Mouse (Mus musculus) neural tube, embryonic 15.5 days (tissue): ENCODE data around the gene Fam43b. TPM values are rescaled to one million over a fixed set of nuclear protein-coding genes. Genes with fewer than 3 reads are reported as not detected.

Experiments used
- ATAC-seq: fragments of 200-750 bp; cut with Nextera tagmentation; 2 replicates; pipeline ENCODE4 v1.8.0; 2017; ENCODE audit warnings: mild to moderate bottlenecking, moderate TSS enrichment, moderate library complexity; ENCODE audit not compliant: low FRiP score
- H3K27ac ChIP-seq: fragments of 300-500 bp; sonication (generic); replicated peaks from 2 replicates; pipeline ENCODE4 v1.5.1; 2015; ENCODE audit warnings: mild to moderate bottlenecking, inconsistent platforms
- H3K27me3 ChIP-seq: fragments of 300-500 bp; sonication (generic); replicated peaks from 2 replicates; pipeline ENCODE4 v1.6.1; 2015; ENCODE audit warnings: inconsistent platforms
- H3K36me3 ChIP-seq: fragments of 300-500 bp; sonication (generic); 2 replicates; pipeline ENCODE4 v1.6.1; 2015; ENCODE audit warnings: inconsistent platforms
- H3K4me1 ChIP-seq: fragments of 300-500 bp; sonication (generic); 2 replicates; pipeline ENCODE4 v1.6.1; 2015; ENCODE audit warnings: inconsistent platforms
- H3K4me2 ChIP-seq: fragments of 300-500 bp; sonication (generic); 2 replicates; pipeline ENCODE4 v1.6.1; 2015; ENCODE audit warnings: inconsistent platforms, mild to moderate bottlenecking, moderate library complexity
- H3K4me3 ChIP-seq: fragments of 300-500 bp; sonication (generic); replicated peaks from 2 replicates; pipeline ENCODE4 v1.5.1; 2015; ENCODE audit warnings: mild to moderate bottlenecking, inconsistent platforms
- H3K9ac ChIP-seq: fragments of 300-500 bp; sonication (generic); replicated peaks from 2 replicates; pipeline ENCODE4 v1.6.1; 2015; ENCODE audit warnings: mild to moderate bottlenecking, inconsistent platforms
- H3K9me3 ChIP-seq: fragments of 300-500 bp; sonication (generic); replicated peaks from 2 replicates; pipeline ENCODE4 v1.6.1; 2016; ENCODE audit warnings: inconsistent platforms
- WGBS: fragments of 180-500 bp; shearing (Covaris S2); methylation state at CpG from one replicate; pipeline ENCODE4 v1.1.7; 2015; ENCODE audit warnings: mixed read lengths; 5-methylcytosine and 5-hydroxymethylcytosine counted together
- polyA plus RNA-seq: library from polyadenylated mRNA; unstranded; fragments of >200 nt; fragmentation: Nextera tagmentation; extraction: Ambion mirVana; gene quantifications from 2 replicates; pipeline ENCODE4 v1.2.1, GENCODE M21; 2015

Fam43b gene
- polyA plus RNA-seq, 1 experiment from 2014 or later = 14.3 TPM

DNA sequence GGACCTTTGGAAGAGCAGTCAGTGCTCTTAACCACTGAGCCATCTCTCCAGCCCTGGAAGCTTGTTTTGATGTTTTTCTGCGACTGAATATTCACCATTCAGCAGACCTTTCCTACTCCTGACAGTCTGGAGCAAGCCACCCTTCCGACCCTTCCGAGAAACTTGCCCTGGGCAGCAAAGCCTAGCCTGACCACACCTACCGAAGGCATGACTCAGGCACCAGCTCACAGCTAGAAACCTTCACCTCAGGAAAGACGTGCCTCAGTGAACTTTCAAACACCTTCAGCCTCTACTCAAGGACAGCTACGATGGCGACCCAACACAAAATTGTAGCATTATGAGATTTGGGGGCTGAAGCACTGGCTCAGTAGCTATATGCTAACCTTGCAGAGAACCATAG lies 33.4 kb downstream of the Fam43b start:
- no peak overlapping the region for H3K9ac ChIP-seq
- no peak overlapping the region for H3K27ac ChIP-seq
- WGBS = 89% methylated on average over 7 of the region's 7 CpGs
- H3K27me3 ChIP-seq = peaks cover 11% of the 10 kb centered on the region
- no peak overlapping the region for H3K4me2 ChIP-seq
- no peaks in the 10 kb centered on the region for H3K9me3 ChIP-seq
- no peak for ATAC-seq
- peaks cover 19% of the 10 kb centered on the region for H3K4me1 ChIP-seq
- no peak overlapping the region for H3K4me3 ChIP-seq
- no peaks in the 10 kb centered on the region for H3K36me3 ChIP-seq

DNA sequence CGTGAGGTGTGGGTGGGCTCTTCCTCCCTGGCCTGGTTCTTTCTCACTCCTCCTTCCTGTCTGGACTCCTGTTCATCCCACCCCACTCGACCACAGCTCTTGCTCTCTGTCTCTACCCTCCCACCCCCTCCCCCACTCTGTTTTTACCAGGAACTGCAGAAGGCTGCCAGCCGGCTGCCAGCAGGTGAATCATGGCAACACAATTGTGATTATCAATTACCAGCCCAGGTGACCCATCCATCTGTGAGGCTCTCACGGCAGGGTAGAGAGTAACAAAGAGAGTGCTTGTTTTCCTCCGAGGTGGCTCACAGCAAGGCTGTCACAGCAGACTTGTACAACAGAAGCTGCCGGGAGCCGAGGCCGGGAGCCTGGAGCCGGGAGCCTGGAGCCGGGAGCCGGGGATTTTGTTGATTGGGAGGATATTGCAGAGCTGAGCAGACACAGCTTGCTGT lies 34.9 kb downstream of the Fam43b start:
- H3K27me3 ChIP-seq = peaks cover 6% of the 10 kb centered on the region; the same call in 1 of the 2 replicates
- no peaks in the 10 kb centered on the region for H3K9me3 ChIP-seq
- peak overlapping the region; percentile 40 for H3K4me2 ChIP-seq
- 6% methylated on average over 11 of the region's 11 CpGs for WGBS
- ATAC-seq = peak; percentile 38; the same call in 1 of the 2 replicates
- 0 out of 2 replicates have a peak overlapping the region, but pooled peaks have one; percentile 7 for H3K9ac ChIP-seq
- peaks cover 14% of the 10 kb centered on the region for H3K4me1 ChIP-seq
- no peak overlapping the region for H3K4me3 ChIP-seq
- H3K27ac ChIP-seq = peak overlapping the region; percentile 76
- H3K36me3 ChIP-seq = no peaks in the 10 kb centered on the region

DNA sequence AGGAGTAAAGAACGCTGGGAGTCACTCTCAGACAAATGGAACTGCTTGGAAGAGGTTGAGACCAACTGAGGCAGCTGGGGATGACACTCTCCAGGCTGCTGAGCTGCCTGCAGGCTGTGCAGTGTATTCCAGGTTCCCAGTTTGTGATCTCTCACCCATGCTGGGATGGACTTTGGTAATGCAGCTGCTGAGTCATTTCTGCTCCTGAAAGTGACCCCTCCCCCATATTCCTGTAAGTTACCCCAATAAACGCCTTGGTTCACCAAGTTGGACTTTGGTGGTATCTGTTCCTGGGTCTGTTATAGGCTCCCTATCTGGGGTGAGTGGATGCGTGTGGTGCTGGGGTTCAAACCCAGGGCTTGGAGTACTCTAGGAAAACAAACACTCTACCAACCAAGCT lies 38.2 kb downstream of the Fam43b start:
- no peak overlapping the region for H3K4me3 ChIP-seq
- H3K27me3 ChIP-seq = no peaks in the 10 kb centered on the region
- ATAC-seq = no peak
- no peaks in the 10 kb centered on the region for H3K36me3 ChIP-seq
- WGBS = 75% methylated on average over 3 of the region's 3 CpGs
- H3K4me2 ChIP-seq = no peak overlapping the region
- no peak overlapping the region for H3K9ac ChIP-seq
- H3K27ac ChIP-seq = no peak overlapping the region
- H3K4me1 ChIP-seq = peaks cover 14% of the 10 kb centered on the region
- no peaks in the 10 kb centered on the region for H3K9me3 ChIP-seq

DNA sequence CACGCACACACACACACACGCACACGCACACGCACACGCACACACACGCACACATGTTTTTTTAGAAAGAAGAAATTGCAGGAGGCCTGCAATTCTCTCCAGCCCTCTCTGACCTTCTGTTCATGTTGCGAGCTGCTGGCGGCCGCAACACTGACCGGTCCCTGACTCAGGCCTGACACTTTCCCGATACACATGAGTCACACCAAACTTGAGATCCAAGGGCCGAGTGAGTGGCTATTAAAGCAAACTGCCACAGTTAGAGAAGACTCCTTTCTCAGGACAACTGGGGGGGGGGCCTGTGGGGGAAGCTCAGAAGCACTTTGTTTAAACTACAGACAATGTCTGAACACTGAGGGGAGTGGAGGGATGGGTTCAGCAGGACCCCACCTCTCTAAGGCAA lies 39.8 kb downstream of the Fam43b start:
- no peaks in the 10 kb centered on the region for H3K27me3 ChIP-seq
- H3K4me3 ChIP-seq = no peak overlapping the region
- no peak overlapping the region for H3K4me2 ChIP-seq
- H3K27ac ChIP-seq = no peak overlapping the region
- peaks cover 11% of the 10 kb centered on the region for H3K4me1 ChIP-seq
- ATAC-seq = no peak
- 93% methylated on average over 12 of the region's 12 CpGs for WGBS
- H3K36me3 ChIP-seq = no peaks in the 10 kb centered on the region
- no peaks in the 10 kb centered on the region for H3K9me3 ChIP-seq
- no peak overlapping the region for H3K9ac ChIP-seq

DNA sequence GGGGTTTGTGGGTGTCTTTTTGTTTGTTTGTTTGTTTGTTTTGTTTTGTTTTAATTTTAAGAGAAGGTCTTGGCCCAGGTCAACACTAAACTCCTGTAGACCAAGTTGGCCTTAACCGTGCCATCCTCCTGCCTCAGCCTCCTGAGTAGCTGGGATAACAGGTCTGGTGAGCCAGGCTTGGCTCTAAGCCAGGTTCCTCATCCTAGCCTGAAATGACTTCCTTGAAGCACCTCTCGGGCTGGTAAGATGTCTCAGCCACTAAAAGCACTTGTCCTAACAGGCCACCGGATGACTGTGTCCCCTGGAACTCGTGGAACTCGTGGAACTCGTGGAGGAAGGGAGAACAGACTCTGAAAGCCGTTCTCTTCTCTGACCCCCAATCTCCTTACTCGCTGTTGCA lies 40.2 kb downstream of the Fam43b start:
- Histone ChIP-seq H3K27me3 (no peaks in the 10 kb centered on the region), H3K36me3 (no peaks in the 10 kb centered on the region), H3K4me3 (no peak overlapping the region), H3K9me3 (no peaks in the 10 kb centered on the region), H3K4me1 (peaks cover 7% of the 10 kb centered on the region), H3K4me2 (no peak overlapping the region), H3K9ac (no peak overlapping the region), H3K27ac (no peak overlapping the region)
- WGBS = 91% methylated on average over 8 of the region's 8 CpGs
- no peak for ATAC-seq

DNA sequence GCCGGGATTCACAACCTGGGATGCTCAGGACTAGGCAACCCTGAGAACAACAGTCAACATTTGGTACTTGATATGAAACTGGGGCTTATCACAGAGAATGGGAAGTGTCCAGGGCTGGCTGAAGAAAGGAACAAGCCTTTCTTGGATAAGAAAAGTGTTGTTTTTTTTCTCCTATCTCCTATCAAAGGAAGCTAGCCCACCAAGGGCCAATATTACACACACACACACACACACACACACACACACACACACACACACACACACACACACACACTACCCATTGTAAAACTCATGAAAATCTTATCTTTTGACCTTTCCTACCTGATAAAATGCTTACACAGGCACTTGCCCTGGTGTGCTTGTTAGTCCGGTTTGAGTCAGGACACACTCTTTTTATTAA lies 40.8 kb downstream of the Fam43b start:
- 96% methylated on average over 2 of the region's 2 CpGs for WGBS
- H3K9me3 ChIP-seq = no peaks in the 10 kb centered on the region
- no peaks in the 10 kb centered on the region for H3K36me3 ChIP-seq
- no peak overlapping the region for H3K4me3 ChIP-seq
- H3K4me2 ChIP-seq = no peak overlapping the region
- H3K4me1 ChIP-seq = peaks cover under 1% of the 10 kb centered on the region; the same call in 1 of the 2 replicates
- no peak for ATAC-seq
- H3K9ac ChIP-seq = no peak overlapping the region
- H3K27me3 ChIP-seq = no peaks in the 10 kb centered on the region
- H3K27ac ChIP-seq = no peak overlapping the region

DNA sequence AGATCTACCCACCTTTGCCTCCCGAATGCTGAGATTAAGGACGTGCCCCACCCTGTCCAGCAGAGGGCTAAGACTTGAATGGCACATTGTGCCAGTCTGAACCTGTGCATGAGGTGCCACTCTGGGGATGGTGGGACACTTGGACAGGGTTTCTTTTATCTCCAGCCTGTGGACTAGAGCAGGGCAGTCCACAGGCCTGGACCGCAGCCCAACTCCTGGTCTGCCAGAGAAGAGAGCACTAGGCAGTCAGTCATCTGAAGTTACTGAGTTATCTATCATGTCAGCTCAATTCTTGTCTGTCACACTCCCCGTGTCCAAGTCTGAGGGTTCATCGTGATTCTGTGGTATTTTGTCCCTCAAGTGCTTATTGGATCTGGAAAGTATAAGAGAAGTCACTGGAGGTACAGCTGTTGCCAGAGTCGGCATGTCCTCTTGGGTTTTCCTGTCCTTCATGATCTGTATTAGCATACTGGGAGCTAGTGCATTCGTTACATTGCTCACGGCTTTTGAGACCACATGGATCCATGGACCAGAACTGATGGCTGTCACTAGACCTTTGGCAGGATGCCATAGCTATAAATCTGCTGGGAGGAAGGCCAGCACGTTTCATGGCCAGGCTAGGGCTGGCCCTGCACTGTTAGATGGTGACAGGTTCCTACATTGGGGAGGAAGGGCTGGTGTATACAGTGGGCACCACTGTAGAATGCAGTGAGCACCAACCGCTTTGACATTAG lies 42.7 kb downstream of the Fam43b start:
- ATAC-seq = no peak
- H3K9me3 ChIP-seq = no peaks in the 10 kb centered on the region
- H3K4me1 ChIP-seq = no peaks in the 10 kb centered on the region
- no peak overlapping the region for H3K27ac ChIP-seq
- no peak overlapping the region for H3K4me3 ChIP-seq
- H3K36me3 ChIP-seq = no peaks in the 10 kb centered on the region
- no peaks in the 10 kb centered on the region for H3K27me3 ChIP-seq
- 69% methylated on average over 10 of the region's 10 CpGs for WGBS
- H3K4me2 ChIP-seq = no peak overlapping the region
- no peak overlapping the region for H3K9ac ChIP-seq

DNA sequence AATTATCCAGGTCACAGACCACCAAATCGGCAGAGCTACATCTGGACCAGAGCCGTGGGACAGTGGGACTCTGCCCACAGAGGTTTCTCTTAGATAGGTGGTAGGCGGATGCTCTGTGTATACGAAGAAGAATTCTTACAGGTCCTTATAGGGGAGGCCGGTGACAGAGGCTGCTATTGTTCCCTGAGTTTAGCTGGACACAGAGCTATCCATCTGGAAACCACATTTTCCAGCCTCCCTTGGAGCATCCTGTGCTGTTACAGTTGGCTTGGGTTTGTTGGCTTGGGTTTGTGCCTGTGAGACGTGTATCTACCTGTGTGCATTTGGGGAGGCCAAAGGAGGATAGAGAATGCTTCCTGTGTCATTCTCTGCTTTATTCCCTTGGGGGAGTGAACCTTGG lies 43.6 kb downstream of the Fam43b start:
- H3K4me3 ChIP-seq = no peak overlapping the region
- no peaks in the 10 kb centered on the region for H3K9me3 ChIP-seq
- H3K36me3 ChIP-seq = no peaks in the 10 kb centered on the region
- H3K27ac ChIP-seq = no peak overlapping the region
- H3K4me1 ChIP-seq = no peaks in the 10 kb centered on the region
- no peak overlapping the region for H3K9ac ChIP-seq
- no peaks in the 10 kb centered on the region for H3K27me3 ChIP-seq
- WGBS = 89% methylated on average over 6 of the region's 6 CpGs
- no peak overlapping the region for H3K4me2 ChIP-seq
- ATAC-seq = no peak

DNA sequence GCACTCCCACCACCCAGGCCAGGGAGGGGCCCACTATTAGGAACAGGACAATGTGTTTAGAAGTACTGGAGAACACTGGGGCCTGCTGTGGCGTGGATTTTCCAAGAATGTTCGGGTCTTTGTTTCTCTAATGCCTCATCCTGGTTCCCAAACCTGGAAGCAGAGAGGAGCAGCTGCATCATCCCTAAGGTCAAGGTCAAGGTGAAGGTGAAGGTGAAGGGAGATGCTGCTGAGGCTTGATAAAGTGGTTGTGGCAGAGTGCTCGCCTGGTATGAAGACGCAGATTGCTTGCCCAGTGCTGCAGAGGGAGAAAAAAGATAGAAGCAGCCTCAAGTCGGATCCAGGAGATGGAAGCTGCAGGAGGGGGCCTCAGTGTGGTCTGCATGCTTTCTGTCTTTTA lies 44.5 kb downstream of the Fam43b start:
- ATAC-seq = no peak
- Histone ChIP-seq H3K9me3 (no peaks in the 10 kb centered on the region), H3K4me2 (no peak overlapping the region), H3K36me3 (no peaks in the 10 kb centered on the region), H3K9ac (no peak overlapping the region), H3K27me3 (no peaks in the 10 kb centered on the region), H3K4me1 (no peaks in the 10 kb centered on the region), H3K27ac (no peak overlapping the region), H3K4me3 (no peak overlapping the region)
- 93% methylated on average over 5 of the region's 5 CpGs for WGBS

DNA sequence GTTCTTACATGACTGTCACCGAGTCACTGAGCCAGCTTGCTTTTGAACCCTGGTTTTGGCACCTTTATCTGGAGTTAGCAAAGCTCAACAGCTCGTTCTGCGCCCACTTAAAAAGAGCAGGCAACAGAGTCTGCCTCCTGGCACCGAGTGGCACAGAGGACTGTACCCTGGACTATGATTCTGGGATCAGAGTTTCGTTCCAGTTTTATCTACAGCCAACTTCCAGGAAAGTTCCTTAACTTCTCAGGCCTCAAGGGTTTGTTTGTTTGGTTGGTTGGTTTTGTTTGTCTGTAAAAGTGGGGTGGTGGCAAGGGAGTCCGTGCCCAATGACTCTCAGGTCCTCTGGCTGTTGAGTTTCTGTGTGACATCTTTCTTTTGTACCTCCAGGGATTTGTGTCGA lies 47.6 kb downstream of the Fam43b start:
- peaks cover 1% of the 10 kb centered on the region; the same call in 1 of the 2 replicates for H3K4me1 ChIP-seq
- no peak overlapping the region for H3K4me2 ChIP-seq
- H3K9me3 ChIP-seq = no peaks in the 10 kb centered on the region
- ATAC-seq = no peak
- H3K27me3 ChIP-seq = no peaks in the 10 kb centered on the region
- H3K27ac ChIP-seq = no peak overlapping the region
- no peak overlapping the region for H3K4me3 ChIP-seq
- WGBS = 80% methylated on average over 7 of the region's 7 CpGs
- no peaks in the 10 kb centered on the region for H3K36me3 ChIP-seq
- no peak overlapping the region for H3K9ac ChIP-seq

DNA sequence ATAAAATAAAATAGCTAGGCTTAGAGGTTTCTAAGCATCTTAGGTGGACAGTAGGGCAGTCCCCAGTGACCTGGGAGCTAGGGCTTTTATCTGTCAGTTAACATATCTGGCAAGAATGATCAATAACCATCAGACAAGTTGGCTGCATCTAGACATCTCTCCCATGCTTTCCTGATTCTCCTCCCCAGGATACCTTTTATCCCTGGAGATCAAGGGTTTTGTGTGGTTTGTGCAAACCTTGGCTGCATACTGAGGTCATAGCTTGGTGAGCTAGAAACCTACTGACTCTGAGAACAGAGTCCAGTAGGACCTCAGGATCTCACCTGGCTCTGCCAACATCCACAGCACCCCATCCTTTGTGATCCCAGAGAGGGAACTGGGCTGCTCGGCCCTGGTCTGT lies 49.0 kb downstream of the Fam43b start:
- no peak overlapping the region for H3K4me3 ChIP-seq
- ATAC-seq = no peak
- H3K4me2 ChIP-seq = no peak overlapping the region
- no peaks in the 10 kb centered on the region for H3K27me3 ChIP-seq
- no peak overlapping the region for H3K27ac ChIP-seq
- H3K4me1 ChIP-seq = peaks cover 9% of the 10 kb centered on the region
- H3K36me3 ChIP-seq = no peaks in the 10 kb centered on the region
- no peak overlapping the region for H3K9ac ChIP-seq
- H3K9me3 ChIP-seq = no peaks in the 10 kb centered on the region
- 65% methylated on average over 1 of the region's 1 CpGs for WGBS

DNA sequence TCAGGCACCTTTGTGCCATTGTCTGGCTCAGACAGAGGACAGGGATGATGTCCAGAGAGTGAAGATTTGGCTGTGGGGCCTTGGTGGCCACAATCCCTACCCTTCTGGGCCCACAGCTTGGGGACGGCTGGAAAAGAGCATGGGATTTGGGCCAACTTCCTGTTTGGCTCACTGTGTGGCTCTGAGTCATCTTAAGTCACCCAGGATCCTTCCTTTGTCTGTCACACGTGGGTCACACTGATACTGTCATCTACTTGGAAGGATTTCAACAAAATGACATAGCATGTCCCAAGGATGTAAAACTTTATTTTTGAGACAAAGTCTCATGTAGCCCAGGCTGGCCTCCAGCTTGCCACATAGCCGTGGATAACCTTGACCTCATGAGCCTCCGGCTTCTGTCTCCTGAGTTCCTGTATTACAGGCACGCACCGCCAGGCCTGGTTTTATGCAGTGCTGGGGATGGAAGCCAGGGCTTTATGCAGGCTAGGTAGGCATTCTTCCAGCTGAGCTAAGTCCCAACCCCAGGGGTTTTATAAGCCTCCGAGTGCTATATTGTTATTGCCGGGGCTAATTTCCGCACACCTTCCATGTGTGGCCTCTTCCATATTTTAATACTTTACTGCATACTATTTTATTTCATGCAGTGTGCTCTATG lies 51.3 kb downstream of the Fam43b start:
- 57% methylated on average over 9 of the region's 9 CpGs for WGBS
- no peak overlapping the region for H3K9ac ChIP-seq
- ATAC-seq = no peak

More for the DNA sequence above, 51.3 kb downstream of the Fam43b start:
- H3K27ac ChIP-seq = no peak overlapping the region
- H3K4me3 ChIP-seq = no peak overlapping the region
- H3K36me3 ChIP-seq = no peaks in the 10 kb centered on the region
- no peaks in the 10 kb centered on the region for H3K9me3 ChIP-seq
- H3K4me1 ChIP-seq = peaks cover 9% of the 10 kb centered on the region
- H3K27me3 ChIP-seq = no peaks in the 10 kb centered on the region
- H3K4me2 ChIP-seq = no peak overlapping the region
